Mouse (Mus musculus): ENCODE measurements around the gene Opcml.

- TF ChIP-seq CTCF (IDR thresholded peaks at IDR 0.05; ENCODE audit: control insufficient read depth, insufficient read depth, insufficient read length) (no peak), MAX (IDR thresholded peaks at IDR 0.05) (no peak), USF1 (IDR thresholded peaks at IDR 0.05; ENCODE audit: low read depth) (no peak), FOSL1 (IDR thresholded peaks at IDR 0.05; ENCODE audit: insufficient read depth, low read length, poor library complexity, severe bottlenecking) (no peak), MYOD1 (IDR thresholded peaks at IDR 0.05; ENCODE audit: control insufficient read depth, insufficient read length, low read depth) (no peak)
These were observed 464.7 kb downstream of the Opcml start for GRCm38 (mm10) chr9:28255128-28255904.
